Mouse (Mus musculus): ENCODE measurements around the gene Map3k13.

DNA sequence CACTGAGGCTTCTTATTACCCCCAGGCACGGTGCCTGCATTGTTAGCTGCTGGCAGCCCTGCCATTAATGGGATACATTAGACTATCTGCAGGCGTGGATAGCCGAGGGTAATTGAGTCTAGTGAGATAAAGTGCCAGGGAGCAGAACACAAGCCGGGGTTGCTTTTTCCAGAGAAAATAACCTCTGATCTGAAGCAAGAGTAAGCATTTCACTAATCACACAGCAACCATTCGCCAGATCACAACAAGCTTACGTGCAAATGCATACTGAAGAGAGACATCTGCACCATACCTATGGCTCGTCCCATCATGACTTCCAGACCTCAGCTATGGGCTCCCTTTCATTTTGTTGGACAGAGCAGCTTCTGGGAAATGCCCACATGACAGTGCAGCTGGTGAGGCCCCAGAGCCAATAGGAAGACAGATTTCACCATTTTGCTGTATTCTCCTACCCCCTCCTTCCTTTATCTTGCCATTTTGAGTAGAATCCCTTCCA is 59.3 kb downstream of the Map3k13 start:
- no peak for TF ChIP-seq CTCF (IDR thresholded peaks at IDR 0.05; ENCODE audit: insufficient read depth, low read length)
- no peak for TF ChIP-seq POLR2A (IDR thresholded peaks at IDR 0.05; ENCODE audit: borderline replicate concordance, extremely low read depth, low read depth, low read length)
